Mouse (Mus musculus): ENCODE data around the gene Zfhx3. TPM values are rescaled to one million over a fixed set of nuclear protein-coding genes. Genes with fewer than 3 reads are reported as not detected.
A peak's percentile ranks its signal among the peaks of the same experiment; 100 is the strongest.

Gene Zfhx3
- total RNA-seq, 2 experiments from 2014 or later: 2.1 to 10.9 TPM

DNA sequence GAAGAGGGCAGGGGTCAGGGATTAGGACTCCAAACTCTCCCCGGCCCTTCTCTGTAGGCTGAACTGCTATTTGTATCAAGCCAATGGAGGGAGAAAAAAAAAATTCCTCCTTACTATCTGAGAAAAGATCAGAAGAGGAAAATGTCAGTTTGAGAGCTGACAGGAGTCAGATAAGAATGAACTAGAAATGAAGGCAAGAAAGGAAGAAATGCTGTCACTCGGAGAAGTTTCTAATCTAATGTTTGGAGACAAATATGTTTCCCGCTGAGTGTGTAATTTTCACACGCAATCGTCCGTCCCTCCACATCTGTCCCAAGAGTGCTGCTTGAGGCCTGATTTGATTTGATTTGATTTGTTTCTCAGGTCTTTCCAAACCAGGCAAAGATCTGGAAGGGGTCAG, 639.1 kb downstream of the Zfhx3 start:
- no peak for ATAC-seq (ENCODE audit: poor library complexity, severe bottlenecking)

GRCm38 (mm10) chr8:108582251-108582650, 639.8 kb downstream of the Zfhx3 start:
- no peak for ATAC-seq (ENCODE audit: poor library complexity, severe bottlenecking)

DNA sequence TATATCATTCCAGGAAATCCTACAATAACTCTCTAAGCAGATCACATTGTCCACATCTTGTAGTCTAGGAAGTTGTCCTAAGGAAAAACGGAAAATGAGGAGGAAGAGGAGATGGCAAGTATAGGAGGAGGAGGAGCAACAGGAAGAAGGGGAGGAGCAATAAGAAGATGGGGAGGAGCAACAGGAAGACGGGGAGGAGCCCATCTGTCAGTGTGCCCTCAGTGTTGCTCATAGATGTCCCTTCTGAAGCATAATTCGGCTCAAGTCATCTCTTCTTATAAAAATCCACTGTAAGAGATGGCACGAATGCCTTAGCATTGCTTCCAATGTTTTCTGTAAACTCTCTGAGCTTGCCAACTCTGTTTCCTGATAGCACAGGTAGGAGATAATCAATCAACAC, 640.8 kb downstream of the Zfhx3 start:
- no peak for ATAC-seq (ENCODE audit: poor library complexity, severe bottlenecking)

- ATAC-seq (ENCODE audit: poor library complexity, severe bottlenecking): no peak
Measured at GRCm38 (mm10) chr8:108583867-108584661, 641.6 kb downstream of the Zfhx3 start.

DNA sequence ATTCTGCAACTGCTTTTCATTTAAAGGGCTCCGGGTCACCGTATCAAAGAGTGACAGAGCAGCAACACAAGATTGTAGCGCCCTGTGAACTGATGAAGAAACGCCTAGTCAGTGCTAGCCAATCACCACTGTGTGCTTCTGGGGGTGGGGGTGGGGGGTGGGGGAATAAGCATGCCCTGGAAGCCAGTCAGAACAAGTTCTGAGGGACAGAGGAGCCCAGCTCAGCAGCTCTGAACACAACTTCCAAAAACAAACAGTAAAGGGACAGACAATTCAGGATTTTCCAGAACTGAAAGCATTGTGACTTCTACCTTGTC, 642.2 kb downstream of the Zfhx3 start:
- ATAC-seq (ENCODE audit: poor library complexity, severe bottlenecking): no peak

- ATAC-seq (ENCODE audit: poor library complexity, severe bottlenecking): no peak
Measured at GRCm38 (mm10) chr8:108591037-108591436, 648.6 kb downstream of the Zfhx3 start.

- ATAC-seq (ENCODE audit: poor library complexity, severe bottlenecking): peak; percentile 67; the same call in 1 of the 2 replicates
Measured at GRCm38 (mm10) chr8:108592028-108592724, 649.7 kb downstream of the Zfhx3 start.

GRCm38 (mm10) chr8:108592990-108593589, 650.6 kb downstream of the Zfhx3 start:
- ATAC-seq (ENCODE audit: poor library complexity, severe bottlenecking): no peak

DNA sequence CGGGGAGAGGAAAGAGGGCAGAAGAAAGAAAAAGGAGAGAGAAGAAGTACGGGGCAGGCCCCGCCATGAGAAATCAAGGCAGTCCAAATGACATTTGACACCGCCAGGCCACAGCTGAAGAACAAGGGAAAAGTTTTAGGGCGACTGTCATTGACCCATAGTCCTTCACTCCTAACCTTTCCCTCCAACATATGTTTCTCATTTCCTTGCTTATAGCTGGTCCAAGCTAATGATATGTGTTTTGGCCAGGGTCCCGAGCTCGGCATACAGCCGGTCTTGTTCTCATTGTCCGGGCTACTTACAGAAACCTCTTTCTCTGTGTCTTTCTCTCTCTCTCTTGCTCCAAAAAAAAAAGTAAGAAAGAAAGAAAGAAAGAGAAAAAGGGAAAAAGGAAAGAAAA, 651.4 kb downstream of the Zfhx3 start:
- ATAC-seq (ENCODE audit: poor library complexity, severe bottlenecking): no peak

DNA sequence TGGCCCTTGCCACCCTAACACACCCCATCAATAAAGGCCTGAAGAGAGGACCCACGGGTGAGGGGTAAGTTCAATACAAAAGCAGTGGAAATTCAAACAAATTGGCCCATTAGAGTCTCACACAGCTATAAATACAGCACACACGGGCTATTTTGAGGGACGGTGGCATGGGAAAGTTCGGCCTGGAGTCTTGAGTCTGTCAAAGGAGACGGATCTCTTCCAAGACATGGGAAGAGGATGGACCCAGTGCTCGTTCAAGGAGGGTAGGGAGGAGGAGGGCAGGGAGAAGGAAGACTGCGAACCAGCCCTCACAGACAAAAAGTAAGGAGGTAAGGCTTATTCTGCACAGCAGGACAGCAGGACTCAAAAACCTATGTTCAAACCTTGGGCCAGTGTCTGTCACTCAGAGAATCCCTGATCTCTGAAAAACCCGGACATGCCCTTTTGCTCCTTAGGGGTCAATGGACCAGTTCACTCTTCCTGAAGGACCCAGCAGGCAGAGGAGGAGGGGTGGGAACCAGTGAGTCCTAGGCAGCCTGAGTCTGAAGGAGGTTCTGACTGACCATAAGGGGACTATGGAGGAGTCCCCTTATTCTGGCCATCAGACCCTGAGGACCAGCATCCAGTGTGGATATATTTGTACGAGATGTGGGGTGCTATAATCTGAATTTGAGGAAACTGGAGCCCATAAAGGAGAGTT, 652.1 kb downstream of the Zfhx3 start:
- ATAC-seq (ENCODE audit: poor library complexity, severe bottlenecking): no peak

DNA sequence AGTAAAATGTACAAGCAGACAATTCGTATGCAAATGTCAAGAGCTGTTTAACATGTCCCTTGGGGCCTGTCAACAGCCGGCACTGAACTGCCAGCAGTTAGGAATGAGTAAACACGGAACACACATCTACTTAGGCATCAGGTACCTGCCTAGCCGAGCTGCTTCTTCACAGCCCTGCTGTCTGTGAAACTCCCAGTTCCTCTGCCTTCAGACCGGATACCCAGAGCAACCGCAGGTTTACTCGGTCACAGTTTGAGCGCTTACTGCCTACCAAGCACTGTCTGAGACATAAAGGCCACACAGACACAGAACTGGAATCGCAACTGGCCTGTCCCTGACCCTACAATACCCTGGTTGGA, 652.6 kb downstream of the Zfhx3 start:
- ATAC-seq (ENCODE audit: poor library complexity, severe bottlenecking): peak; percentile 61

DNA sequence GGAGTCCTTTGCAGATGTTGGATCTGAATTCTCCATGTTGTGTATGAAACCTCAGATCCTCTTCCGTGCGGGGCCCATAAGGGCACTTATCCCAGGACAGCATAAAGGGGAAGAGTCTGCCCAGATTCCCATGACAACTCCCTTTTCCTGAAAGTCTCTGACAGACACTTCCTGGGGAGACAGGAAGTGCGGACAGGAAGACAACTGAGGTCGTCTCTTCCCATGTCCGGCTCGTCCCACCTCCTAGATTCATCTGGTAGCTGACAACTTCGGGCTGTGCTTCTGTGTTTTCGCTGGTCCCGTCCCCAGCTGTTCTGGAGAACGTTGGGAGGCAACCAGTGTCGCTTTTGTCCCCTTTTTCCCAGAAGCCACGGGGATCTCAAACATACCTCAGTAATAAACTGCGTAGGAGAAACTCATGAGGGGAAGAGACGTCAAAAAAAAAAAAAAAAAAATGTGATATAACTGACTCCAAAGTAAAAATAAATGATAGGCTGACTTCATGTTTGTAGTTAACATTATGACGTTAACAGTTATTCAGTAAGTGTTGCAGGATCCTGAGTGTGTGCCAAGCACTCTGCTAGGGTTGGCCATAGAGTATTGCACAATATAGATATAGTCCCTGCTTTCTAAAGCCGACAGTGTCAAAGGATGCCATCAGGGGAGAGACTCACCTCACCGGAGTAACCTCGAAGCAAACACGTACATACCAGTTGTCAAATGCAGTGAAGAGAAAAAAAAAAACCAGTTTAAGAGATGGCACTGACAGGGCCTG, 653.5 kb downstream of the Zfhx3 start:
- no peak for ATAC-seq (ENCODE audit: poor library complexity, severe bottlenecking)

DNA sequence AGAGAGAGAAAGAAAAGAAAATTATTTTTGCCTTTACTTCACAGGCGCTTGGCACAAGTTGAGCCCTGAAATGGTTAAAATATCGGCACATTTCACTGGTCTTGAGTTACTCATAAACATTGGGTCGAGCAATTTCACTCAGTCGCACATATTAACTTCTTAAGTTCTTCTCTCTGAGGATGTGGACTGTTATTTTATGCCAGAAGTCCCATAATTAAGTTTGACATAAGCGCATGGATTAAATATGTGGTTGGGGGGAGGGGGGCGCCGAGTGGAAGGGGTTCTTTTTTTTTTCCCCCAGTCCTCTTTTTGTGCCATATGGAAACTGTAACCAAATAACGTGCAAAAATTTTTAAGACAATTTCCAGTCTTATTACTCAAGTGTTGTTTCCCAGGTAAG, 656.6 kb downstream of the Zfhx3 start:
- ATAC-seq (ENCODE audit: poor library complexity, severe bottlenecking): no peak

- ATAC-seq (ENCODE audit: poor library complexity, severe bottlenecking): 0 out of 2 replicates have a peak, but pooled peaks have one; percentile 5
Measured at GRCm38 (mm10) chr8:108599558-108599957, 657.1 kb downstream of the Zfhx3 start.

DNA sequence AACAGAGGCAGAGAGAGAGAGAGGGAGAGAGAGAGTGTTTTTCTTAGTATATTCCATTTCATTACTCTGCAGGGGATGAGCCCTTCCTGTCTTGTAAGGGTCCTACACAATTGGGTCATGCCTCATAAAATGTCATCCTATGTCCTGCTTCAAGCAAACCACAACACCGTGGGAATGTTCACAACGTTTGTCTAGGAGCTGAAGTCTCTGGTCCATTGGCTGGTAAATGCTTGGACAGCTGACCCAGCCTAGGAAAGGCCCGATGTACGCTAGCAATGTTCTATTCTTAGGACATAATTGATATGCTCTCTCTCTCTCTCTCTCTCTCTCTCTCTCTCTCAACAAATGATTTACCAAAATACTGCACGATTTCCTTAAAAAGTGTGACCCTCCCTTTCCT, 666.2 kb downstream of the Zfhx3 start:
- ATAC-seq (ENCODE audit: poor library complexity, severe bottlenecking): no peak

GRCm38 (mm10) chr8:108609114-108609513, 666.7 kb downstream of the Zfhx3 start:
- ATAC-seq (ENCODE audit: poor library complexity, severe bottlenecking): no peak

DNA sequence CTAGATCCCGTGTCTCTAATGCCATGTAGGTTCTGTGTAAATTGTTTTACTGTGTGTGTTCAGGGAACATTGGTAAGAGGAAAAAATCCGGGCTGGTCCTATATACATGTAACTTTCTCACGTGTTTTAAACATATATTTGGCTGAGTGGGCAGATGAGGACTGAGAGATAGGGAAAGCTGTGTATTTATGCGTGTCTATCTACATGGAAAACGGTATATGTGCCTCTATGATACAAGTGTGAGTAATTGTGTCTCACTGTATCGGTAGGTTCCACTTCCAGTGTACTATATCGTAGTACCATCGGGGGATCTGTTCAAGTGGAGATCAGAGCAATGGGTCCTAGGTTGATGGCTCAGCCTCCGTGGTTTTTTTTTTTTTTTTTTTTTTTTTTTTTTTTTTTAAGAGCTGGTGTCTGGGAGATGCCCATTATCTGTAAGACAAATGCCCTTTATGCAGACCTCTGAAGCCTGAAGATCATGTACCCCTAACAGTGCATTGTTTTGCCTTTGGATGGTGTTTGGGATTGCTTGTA, 668.8 kb downstream of the Zfhx3 start:
- no peak for ATAC-seq (ENCODE audit: poor library complexity, severe bottlenecking)

- peak; percentile 93 for ATAC-seq (ENCODE audit: poor library complexity, severe bottlenecking)
Measured at GRCm38 (mm10) chr8:108611792-108612413, 669.5 kb downstream of the Zfhx3 start.

DNA sequence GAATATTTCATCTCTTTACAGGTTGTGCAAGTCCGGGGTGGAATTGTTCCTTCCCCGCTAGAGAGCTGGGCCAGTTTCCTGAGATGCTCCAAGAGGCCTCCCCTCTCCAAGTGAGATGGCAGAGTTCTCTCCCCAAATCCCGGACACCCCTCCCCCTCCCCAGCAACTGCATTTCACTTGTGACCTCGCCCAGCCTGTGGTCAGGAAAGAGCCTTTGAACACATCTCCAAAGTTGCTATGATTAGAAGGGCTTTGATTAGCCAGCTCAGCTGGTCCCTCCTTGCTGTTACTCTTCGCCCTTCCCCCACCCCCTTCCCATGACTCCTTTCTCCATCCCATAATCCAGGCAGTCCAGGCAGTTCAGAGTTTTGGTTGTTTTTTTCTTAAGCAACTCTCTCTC, 670.4 kb downstream of the Zfhx3 start:
- no peak for ATAC-seq (ENCODE audit: poor library complexity, severe bottlenecking)

GRCm38 (mm10) chr8:108613280-108613679, 670.8 kb downstream of the Zfhx3 start:
- no peak for ATAC-seq (ENCODE audit: poor library complexity, severe bottlenecking)

Data from megakaryocyte, adult 5-6 weeks (primary cell).